Mouse (Mus musculus): ENCODE data around the gene Ppp1cc. TPM values are rescaled to one million over a fixed set of nuclear protein-coding genes. Genes with fewer than 3 reads are reported as not detected.
"Not testable (repeated sequence)": the region's sequence is repeated elsewhere in the genome, so short reads cannot be mapped to it uniquely, and the experiment has no call there.

The Ppp1cc gene
- polyA plus RNA-seq, 2 experiments from 2014 or later = 44.5 to 70.3 TPM

GRCm38 (mm10) chr5:122138856-122139255 lies 19.2 kb upstream of the Ppp1cc start:
- ATAC-seq = no peak

DNA sequence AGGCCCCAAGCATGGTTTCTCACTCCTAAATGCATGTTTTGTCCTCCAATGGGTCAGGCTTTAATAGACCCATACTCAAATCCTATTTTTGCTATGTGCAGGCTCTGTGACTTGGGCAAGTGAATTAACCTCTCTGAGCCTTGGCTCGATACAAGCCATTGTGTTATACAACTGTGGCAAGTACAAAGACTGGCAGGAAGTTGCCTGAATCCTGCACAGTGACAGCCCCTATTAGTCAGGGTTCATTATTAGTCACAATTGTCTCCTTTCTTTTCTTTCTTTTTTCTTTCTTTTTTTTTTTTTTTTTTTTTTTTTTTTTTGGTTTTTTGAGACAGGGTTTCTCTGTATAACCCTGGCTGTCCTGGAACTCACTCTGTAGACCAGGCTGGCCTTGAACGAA lies 18.3 kb upstream of the Ppp1cc start:
- peak; percentile 44 for ATAC-seq

DNA sequence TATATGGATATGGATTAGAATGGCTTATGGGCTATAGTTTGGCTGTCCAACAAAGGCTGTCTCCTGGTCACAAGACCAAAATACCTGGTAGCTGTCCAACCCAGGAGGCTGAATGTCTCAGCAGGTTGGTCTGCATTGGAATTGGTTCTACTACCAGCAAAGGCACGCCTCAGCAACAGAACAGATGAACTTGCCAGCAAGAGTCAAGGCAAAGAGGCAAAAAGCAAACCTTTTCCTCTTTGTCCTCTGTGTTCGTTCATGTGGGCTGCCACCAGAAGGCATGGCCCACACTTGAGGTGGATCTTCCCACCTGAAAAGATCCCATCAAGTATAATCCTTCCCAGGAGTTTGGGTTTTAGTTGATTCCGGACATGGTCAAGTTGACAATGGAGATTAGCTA lies 17.4 kb upstream of the Ppp1cc start, which contains the start of gene Ccdc63:
Ccdc63 (minus strand) TSS at position 101 of the 400 bp plus-strand sequence.
- no peak for ATAC-seq

GRCm38 (mm10) chr5:122142230-122142992 lies 15.7 kb upstream of the Ppp1cc start:
- ATAC-seq = no peak

- peak; percentile 50 for ATAC-seq
These were observed 14.5 kb upstream of the Ppp1cc start for GRCm38 (mm10) chr5:122143543-122143942.

DNA sequence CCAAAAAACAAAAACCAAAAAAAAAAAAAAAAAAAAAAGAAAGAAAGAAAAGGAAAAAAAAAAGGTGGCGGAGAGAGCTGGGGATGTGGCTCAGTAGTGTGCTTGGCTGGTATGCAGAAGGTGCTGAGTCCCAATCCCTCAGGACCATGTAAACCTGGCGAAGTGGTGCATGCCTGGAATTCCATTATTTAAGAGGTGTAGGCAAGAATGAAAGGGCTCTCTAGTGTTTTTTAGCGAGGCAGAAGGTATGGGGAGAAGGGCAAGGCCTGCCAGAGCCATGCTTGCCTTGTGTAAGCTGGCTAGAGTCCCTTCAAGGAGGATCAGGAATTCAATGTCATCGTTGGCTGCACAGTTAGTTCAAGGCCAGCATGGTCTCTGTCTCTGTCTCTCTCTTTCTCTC lies 13.3 kb upstream of the Ppp1cc start:
- ATAC-seq = no peak

- ATAC-seq = peak; percentile 86
These were observed 12.6 kb upstream of the Ppp1cc start for GRCm38 (mm10) chr5:122145381-122146055.

- no peak for ATAC-seq
These were observed 12.0 kb upstream of the Ppp1cc start for GRCm38 (mm10) chr5:122146056-122146580.

- no peak for ATAC-seq
These were observed 11.5 kb upstream of the Ppp1cc start for GRCm38 (mm10) chr5:122146609-122147008.

GRCm38 (mm10) chr5:122148107-122148506 lies 10.0 kb upstream of the Ppp1cc start:
- ATAC-seq = no peak

- ATAC-seq = no peak
These were observed 8.8 kb upstream of the Ppp1cc start for GRCm38 (mm10) chr5:122149259-122149658.

DNA sequence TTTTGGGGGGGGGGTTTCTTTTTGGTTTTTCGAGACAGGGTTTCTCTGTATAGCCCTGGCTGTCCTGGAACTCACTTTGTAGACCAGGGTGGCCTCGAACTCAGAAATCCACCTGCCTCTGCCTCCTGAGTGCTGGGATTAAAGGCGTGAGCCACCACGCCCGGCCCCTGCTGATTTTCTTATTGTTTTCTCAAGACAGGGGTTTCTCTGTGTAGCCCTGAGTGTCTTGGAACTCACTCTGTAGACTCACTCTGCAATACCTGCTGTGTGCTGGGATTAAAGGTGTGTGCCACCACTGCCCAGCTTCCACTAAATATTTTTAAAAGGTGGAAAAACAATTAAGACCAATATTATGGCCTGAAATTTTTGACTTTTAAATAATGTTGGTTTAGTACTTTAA lies 5.6 kb upstream of the Ppp1cc start:
- ATAC-seq = not testable (repeated sequence)

- no peak for ATAC-seq
These were observed 4.1 kb upstream of the Ppp1cc start for GRCm38 (mm10) chr5:122154006-122154405.

DNA sequence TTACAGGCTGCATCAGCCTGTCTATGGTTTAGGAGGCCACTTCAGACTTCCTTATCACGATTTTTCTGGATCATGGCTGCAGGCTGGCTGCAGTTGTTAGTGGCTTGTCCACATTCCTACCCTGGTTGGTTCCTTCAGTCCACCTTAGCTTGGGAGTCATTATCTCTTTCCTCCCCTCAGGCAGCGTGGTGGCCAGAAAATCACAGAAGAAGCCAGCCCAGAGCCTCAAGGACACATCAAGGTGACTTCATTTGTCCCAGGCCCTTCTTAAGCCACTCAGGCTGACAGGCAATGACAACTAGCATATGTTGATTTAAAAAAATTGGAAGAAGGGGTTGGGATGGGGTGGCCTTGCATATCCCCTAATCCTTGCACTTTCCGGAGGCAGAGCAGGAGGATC lies 3.3 kb upstream of the Ppp1cc start:
- ATAC-seq = no peak

DNA sequence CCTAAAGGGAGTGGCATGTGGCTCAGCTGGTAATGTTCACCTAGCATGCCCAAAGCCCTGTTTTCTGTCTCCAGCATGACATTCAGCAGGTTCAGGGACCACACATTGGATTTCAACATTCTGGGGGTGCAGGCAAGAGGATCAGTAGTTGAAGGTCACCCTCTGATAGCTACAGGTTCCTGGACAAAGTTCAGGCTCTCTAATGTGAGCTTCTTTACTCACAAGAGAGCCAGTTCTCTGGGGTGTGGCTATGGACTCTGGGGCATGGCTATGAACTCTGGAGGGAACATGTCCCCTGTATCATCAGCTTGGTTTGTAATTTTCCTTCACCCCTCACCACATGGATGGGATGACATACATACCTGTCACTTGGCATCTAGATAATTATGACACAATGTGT lies 2.5 kb upstream of the Ppp1cc start:
- no peak for ATAC-seq

- no peak for ATAC-seq
These were observed 1.6 kb upstream of the Ppp1cc start for GRCm38 (mm10) chr5:122156486-122156885.

GRCm38 (mm10) chr5:122158557-122159515 lies 758 bp downstream of the Ppp1cc start:
- ATAC-seq = peak; percentile 8

DNA sequence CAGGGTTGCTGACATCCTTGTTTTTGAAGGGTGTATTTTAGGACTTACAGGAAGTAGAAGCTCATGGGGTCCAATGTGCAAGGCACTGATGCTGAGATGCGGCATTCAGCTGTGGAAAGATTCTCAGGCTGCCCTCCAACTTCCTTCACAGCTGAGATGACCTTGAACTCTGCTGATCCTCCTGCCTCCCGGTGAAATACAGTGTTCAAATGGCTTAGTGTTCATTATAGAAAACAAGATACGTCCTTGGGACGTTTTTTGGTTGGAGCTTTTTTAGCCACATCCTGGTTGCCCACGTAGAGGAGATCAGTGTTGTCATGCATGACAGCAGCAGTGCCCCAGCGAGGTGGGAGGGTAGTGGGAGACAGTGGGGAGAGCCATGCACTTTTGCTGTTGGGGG lies 5.1 kb downstream of the Ppp1cc start:
- peak; percentile 67 for ATAC-seq

DNA sequence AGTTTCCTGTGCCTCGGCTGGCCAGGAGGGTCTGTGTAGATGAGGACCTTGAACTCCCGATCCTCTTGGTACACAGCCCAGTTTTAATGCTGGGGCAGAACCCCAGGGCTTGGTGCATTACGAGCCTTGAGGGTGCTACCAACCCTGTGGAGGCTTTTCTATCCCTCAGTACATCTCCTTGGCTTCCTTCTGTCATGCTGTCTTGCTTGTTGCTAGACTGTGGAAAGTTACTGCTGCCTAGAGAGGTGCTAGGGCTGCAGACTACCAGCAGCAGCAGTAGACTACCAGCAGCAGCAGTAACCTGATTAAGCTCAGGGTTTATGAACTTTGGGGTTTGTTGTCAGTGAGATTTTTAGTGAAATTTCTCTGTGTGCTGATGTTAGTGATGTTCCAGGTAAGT lies 5.9 kb downstream of the Ppp1cc start:
- no peak for ATAC-seq

- no peak for ATAC-seq
These were observed 7.3 kb downstream of the Ppp1cc start for GRCm38 (mm10) chr5:122165233-122165915.

- ATAC-seq = no peak
These were observed 8.6 kb downstream of the Ppp1cc start for GRCm38 (mm10) chr5:122166636-122167161.
